Mouse (Mus musculus) forebrain, postnatal 0 days (tissue): ENCODE measurements around the gene Lrr1. TPM values are rescaled to one million over a fixed set of nuclear protein-coding genes. Genes with fewer than 3 reads are reported as not detected.

Source experiments
- ATAC-seq: fragments of 200-750 bp; cut with Nextera tagmentation; 2 replicates; pipeline ENCODE4 v1.8.0; 2017; ENCODE audit warnings: mild to moderate bottlenecking, moderate library complexity
- DNase-seq: peaks from one replicate; pipeline ENCODE4 v3.0.0-alpha.2; 2015
- H3K27ac ChIP-seq: fragments of 300-500 bp; sonication (generic); 2 replicates; pipeline ENCODE4 v1.5.1; 2014; ENCODE audit warnings: low read depth, mild to moderate bottlenecking, antibody characterized with exemption, low read length, moderate library complexity, mixed read lengths
- H3K27me3 ChIP-seq: fragments of 300-500 bp; sonication (generic); 2 replicates; pipeline ENCODE4 v1.6.1; 2014; ENCODE audit warnings: mild to moderate bottlenecking, low read length, mixed read lengths; ENCODE audit not compliant: insufficient read depth
- H3K36me3 ChIP-seq: fragments of 300-500 bp; sonication (generic); 2 replicates; pipeline ENCODE4 v1.6.1; 2014; ENCODE audit warnings: mild to moderate bottlenecking, moderate library complexity; ENCODE audit not compliant: insufficient read depth
- H3K4me1 ChIP-seq: fragments of 300-500 bp; sonication (generic); 2 replicates; pipeline ENCODE4 v1.6.1; 2014; ENCODE audit warnings: antibody characterized with exemption; ENCODE audit not compliant: insufficient read depth
- H3K4me2 ChIP-seq: fragments of 300-500 bp; sonication (generic); 2 replicates; pipeline ENCODE4 v1.6.1; 2014; ENCODE audit warnings: low read depth, mild to moderate bottlenecking, moderate library complexity
- H3K4me3 ChIP-seq: fragments of 300-500 bp; sonication (generic); 2 replicates; pipeline ENCODE4 v1.5.1; 2014; ENCODE audit warnings: low read depth, low read length, mixed read lengths
- H3K9ac ChIP-seq: fragments of 300-500 bp; sonication (generic); 2 replicates; pipeline ENCODE4 v1.6.1; 2014; ENCODE audit warnings: mild to moderate bottlenecking
- H3K9me3 ChIP-seq: fragments of 300-500 bp; sonication (generic); 2 replicates; pipeline ENCODE4 v1.6.1; 2016; ENCODE audit warnings: low read length
- CTCF ChIP-seq: sonication (generic); IDR thresholded peaks from 2 replicates; pipeline ENCODE4 v1.5.1; 2016; ENCODE audit warnings: antibody characterized with exemption, control low read depth, low read depth
- WGBS: fragments of 180-500 bp; shearing (Covaris S2); extraction: QIAGEN DNeasy Blood & Tissue Kit; methylation state at CpG from one replicate; pipeline ENCODE4 v1.1.7; 2014; 5-methylcytosine and 5-hydroxymethylcytosine counted together
- polyA plus RNA-seq: library from polyadenylated mRNA; unstranded; fragments of >200 nt; fragmentation: Nextera tagmentation; extraction: Ambion mirVana; gene quantifications from 2 replicates; pipeline ENCODE4 v1.2.1, GENCODE M21; 2015
- total RNA-seq: library from RNA; depleted of rRNA; stranded (reverse); fragments of >200 nt; gene quantifications from 2 replicates; pipeline ENCODE4 v1.2.3, GENCODE M21; 2014

Gene Lrr1
- total and polyA plus RNA-seq, 2 experiments from 2014 or later = 0.71 to 2.3 TPM

GRCm38 (mm10) chr12:69130486-69130885 is 38.1 kb upstream of the Lrr1 start:
- Histone ChIP-seq H3K9ac (no peak overlapping the region), H3K4me3 (no peak overlapping the region), H3K27ac (no peak overlapping the region), H3K9me3 (no peaks in the 10 kb centered on the region), H3K4me1 (no peaks in the 10 kb centered on the region), H3K36me3 (no peaks in the 10 kb centered on the region), H3K27me3 (no peaks in the 10 kb centered on the region), H3K4me2 (no peak overlapping the region)
- no peak for TF ChIP-seq CTCF
- ATAC-seq (no peak), DNase-seq (no peak)
- 74% methylated on average over 12 of the region's 12 CpGs for WGBS

- ATAC-seq (no peak), DNase-seq (no peak)
- H3K9ac ChIP-seq = no peak overlapping the region
- H3K4me1 ChIP-seq = no peaks in the 10 kb centered on the region
- no peaks in the 10 kb centered on the region for H3K9me3 ChIP-seq
- no peak overlapping the region for H3K4me3 ChIP-seq
- no peak overlapping the region for H3K4me2 ChIP-seq
- no peak for TF ChIP-seq CTCF
- H3K27me3 ChIP-seq = no peaks in the 10 kb centered on the region
- H3K27ac ChIP-seq = no peak overlapping the region
- H3K36me3 ChIP-seq = no peaks in the 10 kb centered on the region
- 87% methylated on average over 6 of the region's 6 CpGs for WGBS
Observed at GRCm38 (mm10) chr12:69131267-69131666, 37.3 kb upstream of the Lrr1 start.

GRCm38 (mm10) chr12:69131981-69132380 is 36.6 kb upstream of the Lrr1 start:
- DNase-seq = peak; percentile 75
- Histone ChIP-seq H3K27me3 (no peaks in the 10 kb centered on the region), H3K36me3 (no peaks in the 10 kb centered on the region), H3K9ac (no peak overlapping the region), H3K4me1 (no peaks in the 10 kb centered on the region), H3K4me3 (no peak overlapping the region), H3K27ac (no peak overlapping the region), H3K9me3 (no peaks in the 10 kb centered on the region), H3K4me2 (no peak overlapping the region)
- peak; percentile 73; the same call in 1 of the 2 replicates for ATAC-seq
- WGBS = 8% methylated on average over 10 of the region's 10 CpGs
- peak; percentile 83 for TF ChIP-seq CTCF

GRCm38 (mm10) chr12:69139201-69139600 is 29.4 kb upstream of the Lrr1 start:
- H3K4me1 ChIP-seq = no peaks in the 10 kb centered on the region
- no peak overlapping the region for H3K27ac ChIP-seq
- no peak overlapping the region for H3K4me3 ChIP-seq
- H3K4me2 ChIP-seq = no peak overlapping the region
- DNase-seq (peak; percentile 42), ATAC-seq (peak; percentile 56; the same call in 1 of the 2 replicates)
- no peaks in the 10 kb centered on the region for H3K36me3 ChIP-seq
- no peak overlapping the region for H3K9ac ChIP-seq
- no peaks in the 10 kb centered on the region for H3K27me3 ChIP-seq
- 87% methylated on average over 3 of the region's 3 CpGs for WGBS
- TF ChIP-seq CTCF = peak; percentile 55
- no peaks in the 10 kb centered on the region for H3K9me3 ChIP-seq

- H3K4me2 ChIP-seq = no peak overlapping the region
- ATAC-seq (no peak), DNase-seq (no peak)
- H3K36me3 ChIP-seq = no peaks in the 10 kb centered on the region
- TF ChIP-seq CTCF = no peak
- H3K9ac ChIP-seq = no peak overlapping the region
- H3K27me3 ChIP-seq = no peaks in the 10 kb centered on the region
- no peaks in the 10 kb centered on the region for H3K9me3 ChIP-seq
- WGBS = 96% methylated on average over 7 of the region's 7 CpGs
- H3K4me1 ChIP-seq = no peaks in the 10 kb centered on the region
- no peak overlapping the region for H3K4me3 ChIP-seq
- H3K27ac ChIP-seq = no peak overlapping the region
Observed at GRCm38 (mm10) chr12:69139841-69140240, 28.8 kb upstream of the Lrr1 start.

- H3K36me3 ChIP-seq = no peaks in the 10 kb centered on the region
- no peaks in the 10 kb centered on the region for H3K9me3 ChIP-seq
- H3K4me2 ChIP-seq = no peak overlapping the region
- H3K4me1 ChIP-seq = no peaks in the 10 kb centered on the region
- DNase-seq (no peak), ATAC-seq (no peak)
- 73% methylated on average over 6 of the region's 6 CpGs for WGBS
- no peak for TF ChIP-seq CTCF
- H3K27ac ChIP-seq = no peak overlapping the region
- no peak overlapping the region for H3K4me3 ChIP-seq
- no peak overlapping the region for H3K9ac ChIP-seq
- no peaks in the 10 kb centered on the region for H3K27me3 ChIP-seq
Observed at GRCm38 (mm10) chr12:69143460-69143859, 25.2 kb upstream of the Lrr1 start.

- 99% methylated on average over 5 of the region's 5 CpGs for WGBS
- no peak overlapping the region for H3K27ac ChIP-seq
- DNase-seq = no peak
- no peak overlapping the region for H3K4me2 ChIP-seq
- no peak overlapping the region for H3K9ac ChIP-seq
- H3K27me3 ChIP-seq = no peaks in the 10 kb centered on the region
- H3K9me3 ChIP-seq = no peaks in the 10 kb centered on the region
- H3K36me3 ChIP-seq = no peaks in the 10 kb centered on the region
- no peak for ATAC-seq
- no peak overlapping the region for H3K4me3 ChIP-seq
- no peak for TF ChIP-seq CTCF
- no peaks in the 10 kb centered on the region for H3K4me1 ChIP-seq
Observed at GRCm38 (mm10) chr12:69147166-69147735, 21.4 kb upstream of the Lrr1 start.
